Mouse (Mus musculus) testis, postnatal 10 days (tissue): Measurements from ENCODE around the gene Dnah1.
A peak's percentile ranks its signal among the peaks of the same experiment; 100 is the strongest.

Source experiments
- DNase-seq: peaks from one replicate; pipeline ENCODE4 v3.0.0; 2021; ENCODE audit warnings: low spot score

The Dnah1 gene

DNA sequence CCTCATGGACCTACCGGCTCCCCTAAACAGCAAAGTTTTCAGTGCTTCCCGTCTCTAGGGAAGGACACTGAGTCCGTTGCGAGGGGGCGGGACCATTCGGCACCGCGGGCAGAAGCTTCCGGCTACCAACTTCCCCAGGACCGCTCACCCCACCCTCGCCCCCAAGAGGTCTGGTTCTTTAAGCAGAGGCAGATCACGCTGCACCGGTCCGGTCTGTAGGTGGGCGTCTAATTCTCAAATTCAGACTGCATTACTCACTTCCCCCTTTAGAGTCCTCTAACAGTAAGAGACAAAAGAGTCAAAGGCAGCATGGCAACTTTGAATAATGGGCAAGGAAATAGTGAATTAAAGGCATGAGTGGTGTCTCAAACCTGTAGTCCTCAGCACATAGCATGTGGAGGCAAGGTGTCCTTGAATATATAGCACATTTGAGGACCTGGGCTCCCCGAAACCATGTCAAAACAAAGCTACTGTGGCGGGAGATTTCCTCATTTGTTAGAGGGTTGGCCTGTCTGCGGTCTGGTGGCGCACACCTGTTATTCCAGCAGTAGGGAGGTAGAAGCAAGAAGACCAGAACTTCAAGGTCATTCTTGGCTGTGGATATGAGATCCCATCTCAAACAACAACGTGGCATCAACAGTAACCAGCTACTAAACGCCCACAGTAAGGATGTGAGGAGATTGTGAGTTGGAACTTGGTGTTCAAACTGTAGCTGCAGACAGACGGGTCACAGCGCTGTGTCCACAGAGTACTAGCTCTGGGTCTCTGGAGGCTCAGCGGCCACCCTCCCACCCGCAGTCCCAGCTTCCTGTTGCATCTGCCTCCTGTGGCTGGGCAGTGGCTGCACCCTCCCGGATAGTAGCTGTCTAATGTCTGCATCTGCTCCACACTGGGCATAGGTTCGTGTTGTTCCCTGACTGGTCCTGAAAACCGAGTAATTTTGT, at the start of gene Dnah1:
Gene Dnah1, minus strand, starts transcription at position 48 of the 944 bp plus-strand sequence.
- peak; percentile 71 for DNase-seq

DNA sequence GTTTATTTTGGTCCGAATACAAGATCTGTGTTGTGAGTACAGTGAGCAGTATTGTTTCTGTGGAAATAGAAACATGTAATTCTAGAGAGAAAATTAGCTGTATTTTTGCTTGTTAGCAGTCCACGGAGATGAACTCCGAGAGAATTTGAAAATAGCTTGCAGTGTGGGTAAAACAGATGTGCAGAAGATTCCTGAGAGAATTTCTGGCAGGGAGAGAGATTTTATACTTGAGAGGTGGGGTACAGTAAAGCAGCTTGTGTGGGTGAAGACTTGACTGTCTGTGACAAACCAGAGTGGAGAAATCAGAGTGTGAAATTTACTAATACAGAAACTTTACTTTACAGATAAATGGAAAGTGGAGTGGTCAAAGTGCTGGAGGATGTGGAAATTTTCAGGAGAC, 45.7 kb upstream of the Dnah1 start:
- DNase-seq = no peak

- DNase-seq = no peak
These were observed 44.3 kb upstream of the Dnah1 start for GRCm38 (mm10) chr14:31367951-31368350.

DNA sequence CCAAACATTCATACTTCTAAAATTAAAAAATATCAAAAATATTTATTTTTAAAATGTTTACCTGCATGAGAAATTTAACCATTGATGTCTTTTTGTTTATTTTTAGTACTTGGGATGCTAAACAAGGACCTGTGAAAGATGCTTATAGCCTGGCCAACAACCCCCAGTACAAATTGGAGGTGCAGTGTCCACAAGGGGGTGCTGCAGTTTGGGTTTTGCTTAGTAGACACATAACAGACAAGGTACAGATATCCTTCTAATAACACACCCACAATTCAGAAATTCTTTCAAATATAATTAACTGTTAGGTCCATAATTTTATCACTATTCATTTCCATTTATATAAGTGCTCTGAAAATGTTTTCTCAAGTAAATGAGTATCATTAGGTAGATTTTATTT, 41.7 kb upstream of the Dnah1 start:
- peak; percentile 87 for DNase-seq

GRCm38 (mm10) chr14:31364589-31364988, 40.9 kb upstream of the Dnah1 start:
- no peak for DNase-seq

DNA sequence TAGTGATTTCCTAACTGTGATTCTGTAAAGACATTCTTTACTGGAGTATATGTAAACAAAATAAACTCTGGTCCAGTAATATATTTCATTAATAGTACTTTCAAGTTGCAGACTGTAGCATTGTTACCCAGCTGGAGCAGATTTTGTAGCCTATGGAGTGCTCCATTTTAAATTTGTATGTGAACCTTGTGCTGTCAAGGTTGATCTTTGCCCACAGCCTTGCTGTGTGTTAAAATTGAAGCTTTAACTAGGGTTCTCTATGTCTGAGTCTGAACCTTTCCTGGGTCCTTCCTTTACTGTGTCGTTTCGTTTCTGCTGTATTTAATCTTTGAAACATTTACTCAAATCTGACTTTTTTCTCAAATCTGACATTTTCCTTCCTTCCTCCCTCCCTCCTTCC, 38.5 kb upstream of the Dnah1 start:
- no peak for DNase-seq

DNA sequence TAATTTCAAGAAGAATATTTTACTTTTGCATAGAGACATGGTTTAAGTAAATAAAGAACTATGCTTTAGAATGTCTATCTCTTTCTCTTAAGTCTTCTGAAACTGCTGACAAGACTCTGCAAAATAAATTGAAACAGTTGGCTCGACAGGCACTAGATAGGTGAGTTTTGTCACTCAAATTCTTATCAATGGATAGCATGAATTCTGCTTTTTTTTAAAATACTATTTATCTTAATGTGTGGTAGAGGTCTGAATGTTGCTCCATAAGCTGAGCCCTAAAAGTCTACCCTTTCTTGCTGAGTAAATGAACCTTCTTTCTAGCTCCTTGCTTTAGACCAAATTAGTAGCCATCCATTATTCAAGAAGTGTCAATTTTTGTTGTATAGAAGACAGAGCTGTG, 21.7 kb upstream of the Dnah1 start:
- no peak for DNase-seq

GRCm38 (mm10) chr14:31343241-31343640, 19.5 kb upstream of the Dnah1 start:
- DNase-seq = no peak

DNA sequence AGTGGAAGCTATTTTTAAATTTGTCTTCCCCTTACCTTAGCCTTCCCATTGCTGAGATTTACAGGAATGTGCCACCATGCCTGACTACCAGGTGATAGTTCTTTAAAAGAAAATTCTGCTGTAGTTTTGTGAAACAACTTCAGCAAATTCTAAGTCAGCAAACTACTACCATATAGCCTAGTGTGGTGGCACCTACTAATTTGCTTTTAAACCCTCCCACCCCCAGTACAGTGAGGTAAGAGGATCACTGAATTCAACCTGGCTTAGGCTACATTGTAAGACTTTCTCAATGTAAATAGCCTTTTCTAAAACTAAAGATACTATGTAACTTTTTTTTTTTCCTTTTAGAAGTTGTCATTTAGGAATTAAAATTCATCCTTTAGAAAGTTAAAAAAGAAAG, 14.3 kb upstream of the Dnah1 start:
- no peak for DNase-seq

- no peak for DNase-seq
These were observed 13.7 kb upstream of the Dnah1 start for GRCm38 (mm10) chr14:31337406-31337805.

DNA sequence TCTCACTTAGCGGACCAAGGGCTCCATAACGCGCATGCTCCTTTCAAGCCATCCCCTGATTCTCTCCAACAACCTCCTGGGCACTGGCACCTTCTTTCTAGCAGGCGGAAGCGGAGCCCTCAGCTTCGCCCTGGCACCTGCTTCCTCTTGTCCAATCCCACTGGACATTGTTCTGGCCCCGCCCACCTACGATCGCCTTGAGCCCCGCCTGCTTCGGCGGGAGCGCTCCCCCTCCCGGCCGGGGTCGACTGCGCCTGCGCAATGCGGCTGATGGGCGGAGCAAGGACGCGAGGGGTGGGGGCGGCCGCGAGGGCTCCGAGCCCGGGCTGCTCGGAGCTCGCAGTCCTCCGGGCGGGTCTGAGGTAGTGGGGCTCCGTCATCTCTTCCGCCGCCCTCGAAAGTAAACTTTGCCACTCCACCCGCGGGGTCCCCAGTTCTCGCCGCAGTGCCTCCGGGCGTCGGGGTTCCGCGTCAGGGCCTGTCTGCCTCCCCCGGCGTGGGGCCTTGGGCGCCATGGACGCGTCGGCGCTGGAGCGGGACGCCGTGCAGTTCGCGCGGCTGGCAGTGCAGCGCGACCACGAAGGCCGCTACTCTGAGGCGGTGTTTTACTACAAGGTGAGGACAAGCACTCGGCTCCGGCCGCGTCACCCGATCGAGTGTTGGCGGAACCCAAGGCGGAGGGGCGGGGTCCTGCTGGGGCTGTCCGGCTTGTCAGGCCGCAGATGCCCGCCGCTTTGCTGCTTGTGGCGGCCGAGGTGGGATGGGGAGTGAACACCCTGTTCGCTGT, 12.9 kb upstream of the Dnah1 start, which contains the start of gene Capn7:
Gene Capn7, plus strand, starts transcription at position 270 of the 787 bp plus-strand sequence.
- peak; percentile 100 for DNase-seq

- DNase-seq = no peak
These were observed 12.1 kb upstream of the Dnah1 start for GRCm38 (mm10) chr14:31335765-31336164.

- DNase-seq = no peak
These were observed 7.3 kb upstream of the Dnah1 start for GRCm38 (mm10) chr14:31330957-31331356.

DNA sequence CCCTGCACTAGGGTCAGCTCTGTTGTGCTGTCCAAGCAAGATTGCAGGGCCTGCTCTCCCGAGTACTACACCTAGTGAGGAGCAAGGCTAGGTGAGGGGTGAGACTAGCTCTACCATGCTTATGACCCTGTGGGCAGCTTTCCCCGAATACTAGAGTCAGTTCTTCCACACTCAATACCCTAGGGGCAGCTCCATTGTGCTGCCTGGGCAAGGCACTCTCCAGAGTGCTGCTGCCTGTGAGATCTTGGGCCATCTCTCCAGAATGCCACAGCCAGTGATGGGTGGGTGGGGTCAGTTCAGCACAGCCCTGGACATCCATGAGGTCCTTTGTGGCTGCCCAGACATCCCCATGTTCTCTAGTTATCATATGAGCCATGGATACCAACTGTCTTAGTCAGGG, 6.0 kb upstream of the Dnah1 start:
- peak; percentile 33 for DNase-seq

DNA sequence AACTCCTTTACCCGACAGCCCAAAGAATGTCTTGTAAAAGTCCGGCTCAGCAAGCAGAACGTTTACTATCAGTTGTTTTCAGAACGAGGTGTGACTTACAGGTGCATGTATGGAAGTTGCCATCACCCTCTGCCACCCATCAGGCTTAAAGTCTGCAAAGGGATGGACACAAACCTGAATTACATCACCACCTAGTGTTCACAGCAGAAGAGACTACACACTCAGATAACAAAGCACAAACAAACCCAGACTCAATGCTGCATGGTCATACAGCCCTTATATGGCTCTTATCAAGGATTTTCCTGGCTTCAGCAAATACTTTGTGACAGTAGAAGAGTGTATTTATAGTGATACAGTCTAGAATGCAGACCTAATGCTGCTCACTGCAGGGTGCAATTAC, 4.0 kb upstream of the Dnah1 start:
- no peak for DNase-seq

DNA sequence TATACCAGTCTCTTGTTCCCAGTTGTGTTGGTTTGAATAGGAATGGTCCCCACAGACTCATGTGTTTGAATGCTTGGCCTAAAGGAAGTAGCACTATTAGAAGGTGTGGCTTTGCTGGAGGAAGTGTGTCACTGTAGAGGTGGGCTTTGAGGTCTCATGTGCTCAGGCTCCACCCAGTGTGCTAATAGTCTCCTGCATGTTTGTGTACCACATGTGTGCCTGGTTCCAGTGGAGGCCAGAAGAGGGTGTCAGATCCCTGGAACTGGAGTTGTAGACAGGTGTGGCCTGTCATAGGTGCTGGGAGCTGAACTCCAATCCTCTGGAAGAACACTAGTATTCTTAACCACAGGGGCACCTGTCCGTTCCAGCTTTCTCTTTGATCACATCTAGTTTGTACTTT, 3.5 kb upstream of the Dnah1 start:
- DNase-seq = peak; percentile 31

DNA sequence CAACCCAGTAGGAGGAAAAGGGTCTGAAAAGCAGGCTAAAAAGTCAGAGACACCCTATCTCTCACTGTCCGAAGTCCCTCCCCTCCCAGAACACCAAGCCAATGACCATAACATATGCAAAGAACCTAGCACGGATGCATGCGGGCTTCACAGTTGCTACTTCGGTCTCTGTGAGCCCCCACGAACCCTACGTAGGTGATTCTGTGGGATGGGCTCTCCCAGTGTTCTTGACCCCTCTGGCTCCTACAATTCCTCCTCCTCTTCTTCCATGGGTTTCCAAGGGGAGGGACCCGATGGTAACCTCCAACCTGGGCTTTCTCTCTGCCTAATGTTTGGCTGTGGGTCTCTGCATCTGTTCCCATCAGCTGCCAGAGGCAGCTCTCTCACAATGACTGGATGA, 3.1 kb upstream of the Dnah1 start:
- DNase-seq = no peak

- peak; percentile 36 for DNase-seq
These were observed 1.9 kb upstream of the Dnah1 start for GRCm38 (mm10) chr14:31325551-31325950.

- DNase-seq = peak; percentile 45
These were observed 1.2 kb upstream of the Dnah1 start for GRCm38 (mm10) chr14:31324851-31325250.

GRCm38 (mm10) chr14:31323189-31323588, 507 bp downstream of the Dnah1 start:
- peak; percentile 31 for DNase-seq

GRCm38 (mm10) chr14:31322191-31322590, 1.5 kb downstream of the Dnah1 start:
- peak; percentile 26 for DNase-seq

DNA sequence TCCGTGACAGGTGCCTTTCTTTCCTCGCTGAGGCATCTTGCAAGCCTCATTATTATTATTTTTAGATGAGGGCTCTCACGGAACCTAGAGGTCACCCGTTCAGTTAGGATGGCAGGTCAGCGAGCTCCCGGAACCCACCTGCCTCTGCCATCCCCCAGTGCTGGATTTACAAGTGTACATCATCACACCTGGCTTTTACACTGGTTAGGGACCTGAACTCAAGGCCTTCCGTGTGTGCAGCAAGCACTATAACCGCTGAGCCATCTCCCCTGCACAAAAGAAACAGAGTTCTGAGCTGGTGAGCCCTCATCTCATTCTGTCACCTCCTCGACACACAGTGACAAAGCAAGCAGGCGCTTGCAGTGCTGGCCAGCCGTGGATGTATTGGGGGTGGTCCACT, 2.5 kb downstream of the Dnah1 start:
- peak; percentile 32 for DNase-seq

GRCm38 (mm10) chr14:31319546-31319945, 4.2 kb downstream of the Dnah1 start:
- peak; percentile 10 for DNase-seq
